25 mouse cellular contexts compared by ENCODE assay signal in the genomic region with DNA sequence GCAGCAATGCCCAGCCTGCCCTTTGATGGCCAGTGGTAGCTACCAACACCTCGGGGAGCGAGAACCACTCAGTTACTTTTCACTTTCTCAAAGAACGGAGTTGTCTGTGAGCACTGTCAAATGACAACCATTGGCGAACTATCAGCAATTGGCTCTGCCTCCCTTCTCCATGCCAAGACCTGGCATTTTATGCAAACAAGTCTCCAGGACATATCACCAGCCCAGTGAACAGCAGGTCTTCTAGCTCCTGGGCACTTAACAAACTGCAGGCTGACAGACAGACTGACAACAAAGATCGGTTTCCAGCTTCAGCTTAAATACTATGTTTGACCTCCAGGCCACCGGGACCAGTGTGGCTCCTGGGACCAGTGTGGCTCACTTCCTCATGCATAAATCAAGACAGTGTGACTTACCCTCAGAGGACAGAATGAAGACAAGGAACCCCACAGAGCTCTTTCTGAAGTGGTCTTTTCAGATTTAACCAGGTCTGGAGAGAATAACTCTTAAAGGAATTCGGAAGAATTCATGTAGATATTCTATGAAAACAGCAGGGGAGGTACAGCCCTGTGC. TPM values are rescaled to one million over a fixed set of nuclear protein-coding genes. Genes with fewer than 3 reads are reported as not detected.
DNase-seq lines count a peak whose midpoint lies in the region; ATAC-seq lines count a peak whose summit lies in the region.
"Had no signal": no experiment of that assay in that cellular context is flagged by ENCODE, and none has a peak within 500 bp of the region (broad histone marks: within the 10 kb centered on the region; RNA-seq: fewer than 3 reads in every experiment).

No protein-coding gene starts in this region.

- H3K27me3 ChIP-seq in heart, embryonic 15.5 days, result no peaks in the 10 kb centered on the region
- H3K27me3 ChIP-seq in midbrain, embryonic 11.5 days (ENCODE audit: control insufficient read depth, insufficient read depth, low read length), result no peaks in the 10 kb centered on the region
- H3K27me3 ChIP-seq in midbrain, embryonic 15.5 days (replicated peaks), result peaks cover 5% of the 10 kb centered on the region
- no peaks in the 10 kb centered on the region for H3K27me3 ChIP-seq in splenic B cell, adult 2 months (ENCODE audit: control insufficient read depth, insufficient read depth, low read length, poor library complexity, severe bottlenecking)
- H3K27me3 ChIP-seq: lung, embryonic 15.5 days had no signal

- H3K9me3 ChIP-seq in heart, embryonic 15.5 days (replicated peaks), result no peaks in the 10 kb centered on the region
- H3K9me3 ChIP-seq in midbrain, embryonic 11.5 days (ENCODE audit: control insufficient read depth, low read length), result no peaks in the 10 kb centered on the region
- H3K9me3 ChIP-seq in midbrain, embryonic 15.5 days, result no peaks in the 10 kb centered on the region
- H3K9me3 ChIP-seq: G1E; heart, embryonic 13.5 days; lung, embryonic 15.5 days; midbrain, embryonic 10.5 days had no signal

- DNase-seq in heart, adult 9 months (ENCODE audit: low spot score in 2 of 2), result no peak
- DNase-seq in midbrain, embryonic 11.5 days (ENCODE audit: low spot score, missing footprints), result peak; percentile 62
- peak; percentile 59 for DNase-seq in splenic B cell, adult 2 months (ENCODE audit: low read depth, low spot score)
- DNase-seq in neural tube, embryonic 10.5 days (ENCODE audit: extremely low spot score, low spot score), result no peak
- no peak for DNase-seq in testis, postnatal 14 days (ENCODE audit: low spot score)
- DNase-seq: adrenal gland, postnatal 14 days; cerebellum, postnatal 10 days; kidney, adult 9 months; layer of hippocampus, adult 9-11 months; liver; spleen, adult 18-20 months; thymus, adult 2 months; thymus, postnatal 4 days had no signal

- no peak for ATAC-seq in heart, embryonic 15.5 days (replicated peaks; ENCODE audit: insufficient number of reproducible peaks, insufficient read depth, low FRiP score, low read depth)
- ATAC-seq in midbrain, embryonic 11.5 days (ENCODE audit: low FRiP score), result no peak
- no peak for ATAC-seq in midbrain, embryonic 15.5 days (replicated peaks)
- ATAC-seq: forebrain, embryonic 16.5 days; intestine, embryonic 16.5 days had no signal

- H3K27ac ChIP-seq in heart, embryonic 15.5 days, result peak overlapping the region; percentile 7; the same call in 1 of the 2 replicates
- no peak overlapping the region for H3K27ac ChIP-seq in midbrain, embryonic 11.5 days (ENCODE audit: low read depth, low read length)
- H3K27ac ChIP-seq in midbrain, embryonic 15.5 days, result no peak overlapping the region
- peak overlapping the region; percentile 89 for H3K27ac ChIP-seq in brown adipose tissue, adult 24 weeks (replicated peaks; ENCODE audit: low read depth, low read length)
- H3K27ac ChIP-seq: heart, embryonic 13.5 days; hindbrain, embryonic 10.5 days; lung, embryonic 15.5 days; midbrain, embryonic 10.5 days; stomach, postnatal 0 days had no signal

- no peaks in the 10 kb centered on the region for H3K36me3 ChIP-seq in heart, embryonic 15.5 days
- H3K36me3 ChIP-seq in midbrain, embryonic 11.5 days (ENCODE audit: control insufficient read depth, insufficient read depth, low read length), result no peaks in the 10 kb centered on the region
- no peaks in the 10 kb centered on the region for H3K36me3 ChIP-seq in midbrain, embryonic 15.5 days (replicated peaks)
- H3K36me3 ChIP-seq in splenic B cell, adult 2 months (ENCODE audit: control insufficient read depth, insufficient read depth, low read length, poor library complexity, severe bottlenecking), result no peaks in the 10 kb centered on the region
- H3K36me3 ChIP-seq: G1E; heart, embryonic 13.5 days; hindbrain, embryonic 10.5 days; lung, embryonic 15.5 days; midbrain, embryonic 10.5 days had no signal

- H3K4me2 ChIP-seq in heart, embryonic 15.5 days, result no peak overlapping the region
- no peak overlapping the region for H3K4me2 ChIP-seq in midbrain, embryonic 11.5 days
- no peak overlapping the region for H3K4me2 ChIP-seq in midbrain, embryonic 15.5 days
- H3K4me2 ChIP-seq: heart, embryonic 13.5 days; lung, embryonic 15.5 days had no signal

- peaks cover 63% of the 10 kb centered on the region for H3K4me1 ChIP-seq in heart, embryonic 15.5 days (replicated peaks)
- H3K4me1 ChIP-seq in midbrain, embryonic 11.5 days (ENCODE audit: control insufficient read depth, insufficient read depth, low read length), result peaks cover 4% of the 10 kb centered on the region; the same call in 1 of the 2 replicates
- H3K4me1 ChIP-seq in midbrain, embryonic 15.5 days, result peaks cover 11% of the 10 kb centered on the region
- peaks cover 5% of the 10 kb centered on the region; the same call in 1 of the 2 replicates for H3K4me1 ChIP-seq in brown adipose tissue, adult 24 weeks (ENCODE audit: control insufficient read depth, insufficient read depth, insufficient read length, low read length)

- H3K9ac ChIP-seq in heart, embryonic 15.5 days, result no peak overlapping the region
- H3K9ac ChIP-seq in midbrain, embryonic 11.5 days (ENCODE audit: low read length), result no peak overlapping the region
- H3K9ac ChIP-seq in midbrain, embryonic 15.5 days, result no peak overlapping the region
- H3K9ac ChIP-seq: lung, embryonic 15.5 days had no signal

- H3K4me3 ChIP-seq in heart, embryonic 15.5 days, result no peak overlapping the region
- no peak overlapping the region for H3K4me3 ChIP-seq in midbrain, embryonic 11.5 days (ENCODE audit: low read depth, low read length)
- no peak overlapping the region for H3K4me3 ChIP-seq in midbrain, embryonic 15.5 days
- peak overlapping the region; percentile 54 for H3K4me3 ChIP-seq in brown adipose tissue, adult 24 weeks (ENCODE audit: insufficient read depth, low read depth, low read length)
- H3K4me3 ChIP-seq: erythroblast, embryonic 14.5 days; heart, embryonic 13.5 days; hindbrain, embryonic 10.5 days; lung, embryonic 15.5 days; midbrain, embryonic 10.5 days had no signal

- WGBS in heart, embryonic 15.5 days, result 67% methylated on average over 7 of the region's 7 CpGs
- 74% methylated on average over 7 of the region's 7 CpGs for WGBS in midbrain, embryonic 11.5 days
- WGBS in midbrain, embryonic 15.5 days, result 68% methylated on average over 7 of the region's 7 CpGs

RNA-seq across cellular contexts. Expression of a gene that starts 7.7 kb away (rescaled TPM):
- polyA plus RNA-seq in heart, embryonic 15.5 days (2015; fragmentation: Nextera tagmentation; extraction: Ambion mirVana), result 55.3 and 66.7 TPM in 2 replicates
- 0.93 and 1.8 TPM in 2 replicates for polyA plus RNA-seq in midbrain, embryonic 11.5 days (2014; fragmentation: Nextera tagmentation; extraction: Ambion mirVana)
- polyA plus RNA-seq in midbrain, embryonic 15.5 days (2015; fragmentation: Nextera tagmentation; extraction: Ambion mirVana), result 2.7 and 3.9 TPM in 2 replicates
- 1,169 and 1,640 TPM in 2 replicates for polyA plus RNA-seq in brown adipose tissue, adult 24 weeks (2012; ENCODE audit: insufficient read depth, insufficient read length, missing spikeins)

Comparison
In these comparisons a context has a peak if more than half of its experiments do, and no peak if none do; other contexts are left out.
1. H3K27ac ChIP-seq: peak in heart, embryonic 15.5 days (single experiment) and brown adipose tissue, adult 24 weeks (single experiment); none in midbrain, embryonic 11.5 days (single experiment) and midbrain, embryonic 15.5 days (single experiment).
2. DNase-seq: peak in midbrain, embryonic 11.5 days (single experiment) and splenic B cell, adult 2 months (single experiment); none in heart, adult 9 months (0 of 2), neural tube, embryonic 10.5 days (single experiment) and testis, postnatal 14 days (single experiment).
3. RNA of a gene that starts 7.7 kb away (polyA plus RNA-seq): 1,169 to 1,640 TPM in brown adipose tissue, adult 24 weeks and 55.3 to 66.7 TPM in heart, embryonic 15.5 days; 2.7 to 3.9 TPM in midbrain, embryonic 15.5 days and 0.93 to 1.8 TPM in midbrain, embryonic 11.5 days; every median in the first group is over 10 times any median in the second.